Mouse (Mus musculus): ENCODE measurements around the gene Mmd2. TPM values are rescaled to one million over a fixed set of nuclear protein-coding genes. Genes with fewer than 3 reads are reported as not detected.

The Mmd2 gene
- polyA plus RNA-seq, 1 experiment: not detected

GRCm38 (mm10) chr5:142621421-142621820 is 12.8 kb upstream of the Mmd2 start:
- no peak for TF ChIP-seq GATA1 (IDR thresholded peaks at IDR 0.05; ENCODE audit: low read length)

GRCm38 (mm10) chr5:142619866-142620265 is 11.3 kb upstream of the Mmd2 start:
- TF ChIP-seq GATA1 (IDR thresholded peaks at IDR 0.05; ENCODE audit: low read length): no peak

GRCm38 (mm10) chr5:142616326-142616725 is 7.7 kb upstream of the Mmd2 start:
- no peak for TF ChIP-seq GATA1 (IDR thresholded peaks at IDR 0.05; ENCODE audit: low read length)

GRCm38 (mm10) chr5:142615638-142616037 is 7.0 kb upstream of the Mmd2 start:
- no peak for TF ChIP-seq GATA1 (IDR thresholded peaks at IDR 0.05; ENCODE audit: low read length)

- no peak for TF ChIP-seq GATA1 (IDR thresholded peaks at IDR 0.05; ENCODE audit: low read length)
Observed at GRCm38 (mm10) chr5:142614513-142614912, 5.9 kb upstream of the Mmd2 start.

GRCm38 (mm10) chr5:142610362-142610761 is 1.8 kb upstream of the Mmd2 start:
- no peak for TF ChIP-seq GATA1 (IDR thresholded peaks at IDR 0.05; ENCODE audit: low read length)

GRCm38 (mm10) chr5:142608989-142609325 is 357 bp upstream of the Mmd2 start:
- no peak for TF ChIP-seq GATA1 (IDR thresholded peaks at IDR 0.05; ENCODE audit: low read length)

- no peak for TF ChIP-seq GATA1 (IDR thresholded peaks at IDR 0.05; ENCODE audit: low read length)
Observed at GRCm38 (mm10) chr5:142605288-142605687, 3.3 kb downstream of the Mmd2 start.

- TF ChIP-seq GATA1 (IDR thresholded peaks at IDR 0.05; ENCODE audit: low read length): no peak
Observed at GRCm38 (mm10) chr5:142604379-142604778, 4.2 kb downstream of the Mmd2 start.

GRCm38 (mm10) chr5:142597648-142598390 is 10.8 kb downstream of the Mmd2 start:
- TF ChIP-seq GATA1 (IDR thresholded peaks at IDR 0.05; ENCODE audit: low read length): no peak

GRCm38 (mm10) chr5:142596723-142597122 is 11.9 kb downstream of the Mmd2 start:
- no peak for TF ChIP-seq GATA1 (IDR thresholded peaks at IDR 0.05; ENCODE audit: low read length)

- no peak for TF ChIP-seq GATA1 (IDR thresholded peaks at IDR 0.05; ENCODE audit: low read length)
Observed at GRCm38 (mm10) chr5:142595698-142596097, 12.9 kb downstream of the Mmd2 start.

GRCm38 (mm10) chr5:142590953-142591616 is 17.5 kb downstream of the Mmd2 start:
- no peak for TF ChIP-seq GATA1 (IDR thresholded peaks at IDR 0.05; ENCODE audit: low read length)

GRCm38 (mm10) chr5:142583616-142584126 is 24.9 kb downstream of the Mmd2 start:
- no peak for TF ChIP-seq GATA1 (IDR thresholded peaks at IDR 0.05; ENCODE audit: low read length)

- TF ChIP-seq GATA1 (IDR thresholded peaks at IDR 0.05; ENCODE audit: low read length): no peak
Observed at GRCm38 (mm10) chr5:142581517-142581916, 27.1 kb downstream of the Mmd2 start.

GRCm38 (mm10) chr5:142578192-142578591 is 30.4 kb downstream of the Mmd2 start:
- no peak for TF ChIP-seq GATA1 (IDR thresholded peaks at IDR 0.05; ENCODE audit: low read length)

GRCm38 (mm10) chr5:142576832-142577231 is 31.8 kb downstream of the Mmd2 start:
- no peak for TF ChIP-seq GATA1 (IDR thresholded peaks at IDR 0.05; ENCODE audit: low read length)

Data from G1E-ER4 (cell line).